Mouse (Mus musculus) embryonic fibroblast, embryonic 13.5 days (primary cell): ENCODE data around the gene Napsa.

ENCODE experiments used
- CTCF ChIP-seq: IDR thresholded peaks from 2 replicates; pipeline ENCODE4 v1.5.1; 2011; ENCODE audit warnings: mild to moderate bottlenecking, control low read depth, low read length, moderate library complexity, borderline replicate concordance; ENCODE audit not compliant: insufficient read depth
- POLR2A ChIP-seq: IDR thresholded peaks from 2 replicates; pipeline ENCODE4 v1.6.1; 2011; ENCODE audit warnings: low read depth, mild to moderate bottlenecking, control low read depth, low read length, moderate library complexity

DNA sequence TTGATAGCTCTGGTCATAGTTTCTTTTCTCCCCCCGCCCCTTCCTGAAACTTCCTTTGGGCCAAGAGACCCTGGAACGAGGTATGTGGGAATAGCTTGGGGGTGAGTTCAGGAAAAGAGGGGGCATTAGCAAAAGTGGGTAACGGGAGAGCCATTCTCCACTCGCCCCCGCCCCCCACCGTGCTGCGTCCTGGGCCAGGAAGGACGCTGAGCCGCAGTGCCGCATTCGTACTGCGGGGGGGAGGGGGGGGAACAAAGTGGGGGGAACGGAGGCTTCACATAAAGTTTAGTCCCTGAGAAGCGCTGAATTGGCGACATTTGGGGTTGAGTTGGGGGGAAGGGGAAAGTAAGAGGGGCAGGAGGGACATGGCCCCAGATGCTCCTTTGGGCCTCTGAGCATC, 20.9 kb downstream of the Napsa start:
- TF ChIP-seq POLR2A (no peak), CTCF (no peak)
